ENCODE assay signal across 8 mouse cellular contexts in the genomic region with DNA sequence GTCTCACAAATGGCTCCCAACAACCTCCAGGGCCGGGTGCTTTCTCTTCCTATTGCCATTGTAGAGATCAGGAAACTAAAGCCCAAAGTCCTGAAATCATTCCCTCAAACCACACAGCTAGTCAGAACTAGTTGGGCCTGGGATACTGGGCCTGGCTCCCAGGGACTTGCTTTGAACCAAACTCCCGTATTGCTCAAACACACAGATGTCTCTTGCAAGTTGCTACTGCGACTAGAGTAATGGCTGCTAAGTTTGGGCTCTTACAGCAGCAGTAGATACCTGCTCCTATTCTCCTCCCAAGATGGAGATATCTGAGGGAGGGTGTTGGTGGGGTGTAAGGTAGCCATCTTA. TPM values are rescaled to one million over a fixed set of nuclear protein-coding genes. Genes with fewer than 3 reads are reported as not detected.
A peak's percentile ranks its signal among the peaks of the same experiment; 100 is the strongest.
DNase-seq lines count a peak whose midpoint lies in the region; ATAC-seq and TF ChIP-seq lines count a peak whose summit lies in the region.
"Had no signal": no experiment of that assay in that cellular context is flagged by ENCODE, and none has a peak within 500 bp of the region (broad histone marks: within the 10 kb centered on the region; RNA-seq: fewer than 3 reads in every experiment).

No protein-coding gene starts in this region.

- H3K36me3 ChIP-seq in intestine, embryonic 14.5 days (ENCODE audit: control insufficient read depth, insufficient read depth, low read length), result peaks cover 9% of the 10 kb centered on the region; the same call in 1 of the 2 replicates
- H3K36me3 ChIP-seq in intestine, postnatal 0 days (ENCODE audit: control insufficient read depth, insufficient read depth), result no peaks in the 10 kb centered on the region; the same call in 1 of the 2 replicates
- H3K36me3 ChIP-seq in E14TG2a.4 (ENCODE audit: insufficient read depth, low read length), result peaks cover 76% of the 10 kb centered on the region
- no peaks in the 10 kb centered on the region for H3K36me3 ChIP-seq in embryonic facial prominence, embryonic 11.5 days (replicated peaks; ENCODE audit: control insufficient read depth, insufficient read depth, low read depth, low read length)
- no peaks in the 10 kb centered on the region for H3K36me3 ChIP-seq in limb, embryonic 14.5 days (ENCODE audit: control insufficient read depth, insufficient read depth, low read length)

- H3K4me1 ChIP-seq in intestine, embryonic 14.5 days (replicated peaks; ENCODE audit: control insufficient read depth, insufficient read depth, low read length), result peaks cover 18% of the 10 kb centered on the region
- H3K4me1 ChIP-seq in intestine, postnatal 0 days (replicated peaks; ENCODE audit: control insufficient read depth, insufficient read depth, low read length), result no peaks in the 10 kb centered on the region
- H3K4me1 ChIP-seq in E14TG2a.4 (replicated peaks; ENCODE audit: low read depth, low read length), result peaks cover 47% of the 10 kb centered on the region
- peaks cover 3% of the 10 kb centered on the region for H3K4me1 ChIP-seq in embryonic facial prominence, embryonic 11.5 days (ENCODE audit: control insufficient read depth, insufficient read depth, low read length)
- peaks cover 28% of the 10 kb centered on the region for H3K4me1 ChIP-seq in limb, embryonic 14.5 days (ENCODE audit: control insufficient read depth, insufficient read depth, low read length)

- H3K9ac ChIP-seq in intestine, embryonic 14.5 days (ENCODE audit: low read length), result no peak overlapping the region
- H3K9ac ChIP-seq in intestine, postnatal 0 days (ENCODE audit: low read depth, low read length), result no peak overlapping the region
- no peak overlapping the region for H3K9ac ChIP-seq in embryonic facial prominence, embryonic 11.5 days (replicated peaks; ENCODE audit: low read length)
- no peak overlapping the region for H3K9ac ChIP-seq in limb, embryonic 14.5 days (ENCODE audit: low read depth, low read length, severe bottlenecking)

- no peak for TF ChIP-seq CTCF in intestine, postnatal 0 days (IDR thresholded peaks at IDR 0.05; ENCODE audit: low read depth)
- no peak for TF ChIP-seq CTCF in E14TG2a.4 (conservative IDR thresholded peaks at IDR 0.05; ENCODE audit: low read length)

- DNase-seq in intestine, embryonic 14.5 days (ENCODE audit: low spot score), result no peak
- DNase-seq in embryonic facial prominence, embryonic 11.5 days (ENCODE audit: low spot score), result no peak
- DNase-seq in limb, embryonic 14.5 days (ENCODE audit: low spot score), result no peak
- DNase-seq in ovary, postnatal 36 days (ENCODE audit: low spot score), result no peak
- no peak for DNase-seq in layer of hippocampus, postnatal 25 days (ENCODE audit: extremely low spot score in 1 of 2, low spot score in 1 of 2)

- H3K4me3 ChIP-seq in intestine, embryonic 14.5 days (ENCODE audit: low read depth, low read length), result no peak overlapping the region
- no peak overlapping the region for H3K4me3 ChIP-seq in intestine, postnatal 0 days (ENCODE audit: low read depth, low read length)
- H3K4me3 ChIP-seq in E14TG2a.4 (replicated peaks; ENCODE audit: low read length), result 0 out of 2 replicates have a peak overlapping the region, but pooled peaks have one; percentile 3
- H3K4me3 ChIP-seq in embryonic facial prominence, embryonic 11.5 days (ENCODE audit: low read depth, low read length), result no peak overlapping the region
- H3K4me3 ChIP-seq in limb, embryonic 14.5 days (replicated peaks; ENCODE audit: low read length), result no peak overlapping the region

- H3K9me3 ChIP-seq in intestine, embryonic 14.5 days (ENCODE audit: control insufficient read depth, low read length), result no peaks in the 10 kb centered on the region
- no peaks in the 10 kb centered on the region for H3K9me3 ChIP-seq in intestine, postnatal 0 days (ENCODE audit: control insufficient read depth)
- H3K9me3 ChIP-seq in E14TG2a.4 (ENCODE audit: low read length), result no peaks in the 10 kb centered on the region
- no peaks in the 10 kb centered on the region for H3K9me3 ChIP-seq in embryonic facial prominence, embryonic 11.5 days (replicated peaks; ENCODE audit: control insufficient read depth, low read length)
- no peaks in the 10 kb centered on the region for H3K9me3 ChIP-seq in limb, embryonic 14.5 days (ENCODE audit: control insufficient read depth, low read length)

- no peak for ATAC-seq in intestine, embryonic 14.5 days (replicated peaks; ENCODE audit: low FRiP score, low TSS enrichment, low read depth)
- no peak for ATAC-seq in intestine, postnatal 0 days
- ATAC-seq in embryonic facial prominence, embryonic 11.5 days (replicated peaks; ENCODE audit: insufficient number of reproducible peaks, low FRiP score, low TSS enrichment, low read depth), result no peak
- no peak for ATAC-seq in limb, embryonic 14.5 days (ENCODE audit: low FRiP score, low read depth)
- ATAC-seq: forebrain, embryonic 16.5 days had no signal

- TF ChIP-seq POLR2A in limb, embryonic 14.5 days (IDR thresholded peaks at IDR 0.05; ENCODE audit: borderline replicate concordance, extremely low read depth, insufficient read depth, insufficient read length), result no peak

- H3K27me3 ChIP-seq in intestine, embryonic 14.5 days (replicated peaks; ENCODE audit: control insufficient read depth, insufficient read depth, low read length), result no peaks in the 10 kb centered on the region
- H3K27me3 ChIP-seq in intestine, postnatal 0 days (replicated peaks; ENCODE audit: control insufficient read depth, insufficient read depth, low read length), result no peaks in the 10 kb centered on the region
- no peaks in the 10 kb centered on the region for H3K27me3 ChIP-seq in E14TG2a.4 (ENCODE audit: insufficient read depth, low read length)
- H3K27me3 ChIP-seq in embryonic facial prominence, embryonic 11.5 days (ENCODE audit: control insufficient read depth, insufficient read depth, low read length), result no peaks in the 10 kb centered on the region
- no peaks in the 10 kb centered on the region for H3K27me3 ChIP-seq in limb, embryonic 14.5 days (ENCODE audit: control insufficient read depth, insufficient read depth, low read length)

- H3K4me2 ChIP-seq in intestine, embryonic 14.5 days (ENCODE audit: low read length), result no peak overlapping the region
- no peak overlapping the region for H3K4me2 ChIP-seq in intestine, postnatal 0 days (replicated peaks; ENCODE audit: low read depth)
- H3K4me2 ChIP-seq in embryonic facial prominence, embryonic 11.5 days (ENCODE audit: low read depth, low read length), result no peak overlapping the region
- H3K4me2 ChIP-seq in limb, embryonic 14.5 days (replicated peaks; ENCODE audit: low read depth, low read length, severe bottlenecking), result no peak overlapping the region

- H3K27ac ChIP-seq in intestine, embryonic 14.5 days (ENCODE audit: low read depth), result peak overlapping the region; percentile 78
- H3K27ac ChIP-seq in intestine, postnatal 0 days (ENCODE audit: low read depth, low read length), result no peak overlapping the region; the same call in 1 of the 2 replicates
- peak overlapping the region; percentile 66 for H3K27ac ChIP-seq in embryonic facial prominence, embryonic 11.5 days (replicated peaks; ENCODE audit: low read depth, low read length)
- 0 out of 2 replicates have a peak overlapping the region, but pooled peaks have one; percentile 35 for H3K27ac ChIP-seq in limb, embryonic 14.5 days (replicated peaks; ENCODE audit: low read depth, low read length)

- WGBS in intestine, embryonic 14.5 days, result 79% methylated on average over 3 of the region's 3 CpGs
- WGBS in intestine, postnatal 0 days, result 72% methylated on average over 3 of the region's 3 CpGs
- 80% methylated on average over 3 of the region's 3 CpGs for WGBS in embryonic facial prominence, embryonic 11.5 days
- WGBS in limb, embryonic 14.5 days, result 81% methylated on average over 3 of the region's 3 CpGs

RNA-seq across cellular contexts. Expression of a gene that starts 9.0 kb away (rescaled TPM):
- 59.5 and 61.4 TPM in 2 replicates for polyA plus RNA-seq in intestine, embryonic 14.5 days (2014; fragmentation: Nextera tagmentation; extraction: Ambion mirVana)
- 32.2 and 34.1 TPM in 2 replicates for polyA plus RNA-seq in intestine, postnatal 0 days (2015; fragmentation: Nextera tagmentation; extraction: Ambion mirVana)
- polyA plus RNA-seq in embryonic facial prominence, embryonic 11.5 days (2014; fragmentation: Nextera tagmentation; extraction: Ambion mirVana), result 19.2 and 22.6 TPM in 2 replicates
- 61.4 and 91.8 TPM in 2 replicates for polyA plus RNA-seq in limb, embryonic 14.5 days (2012; rRNA removed)
- polyA plus RNA-seq in limb, embryonic 14.5 days (2014; fragmentation: Nextera tagmentation; extraction: Ambion mirVana), result 49.3 and 52.2 TPM in 2 replicates
- 10 to 100 TPM; 17.4 to 24.2 TPM for total RNA-seq in layer of hippocampus, postnatal 25 days (2021)

RNA-seq across cellular contexts. Expression of a gene that starts 33.8 kb away (rescaled TPM):
- polyA plus RNA-seq in intestine, embryonic 14.5 days (2014; fragmentation: Nextera tagmentation; extraction: Ambion mirVana), result 22.8 and 24.6 TPM in 2 replicates
- polyA plus RNA-seq in intestine, postnatal 0 days (2015; fragmentation: Nextera tagmentation; extraction: Ambion mirVana), result 10.5 and 12.1 TPM in 2 replicates
- 13.7 and 16.6 TPM in 2 replicates for polyA plus RNA-seq in embryonic facial prominence, embryonic 11.5 days (2014; fragmentation: Nextera tagmentation; extraction: Ambion mirVana)
- 25.5 and 26.7 TPM in 2 replicates for polyA plus RNA-seq in limb, embryonic 14.5 days (2012; rRNA removed)
- 44.1 and 56.2 TPM in 2 replicates for polyA plus RNA-seq in limb, embryonic 14.5 days (2014; fragmentation: Nextera tagmentation; extraction: Ambion mirVana)
- 100 to 1,000 TPM; 127 to 140 TPM for total RNA-seq in layer of hippocampus, postnatal 25 days (2021)

RNA-seq across cellular contexts. Expression of a gene that starts 48.6 kb away (rescaled TPM):
- 32.9 and 35.6 TPM in 2 replicates for polyA plus RNA-seq in intestine, embryonic 14.5 days (2014; fragmentation: Nextera tagmentation; extraction: Ambion mirVana)
- 12.4 and 15.2 TPM in 2 replicates for polyA plus RNA-seq in intestine, postnatal 0 days (2015; fragmentation: Nextera tagmentation; extraction: Ambion mirVana)
- polyA plus RNA-seq in embryonic facial prominence, embryonic 11.5 days (2014; fragmentation: Nextera tagmentation; extraction: Ambion mirVana), result 15.6 and 16.3 TPM in 2 replicates
- 75.7 and 101 TPM in 2 replicates for polyA plus RNA-seq in limb, embryonic 14.5 days (2012; rRNA removed)
- 30.7 and 33.4 TPM in 2 replicates for polyA plus RNA-seq in limb, embryonic 14.5 days (2014; fragmentation: Nextera tagmentation; extraction: Ambion mirVana)
- total RNA-seq in layer of hippocampus, postnatal 25 days (2021), result 10 to 100 TPM in 1 of 2 experiments, 1 to 10 TPM in 1; 8.4 to 10.7 TPM

RNA-seq across cellular contexts. Expression of a gene that starts 55.9 kb away (rescaled TPM):
- 5.7 and 6.9 TPM in 2 replicates for polyA plus RNA-seq in intestine, embryonic 14.5 days (2014; fragmentation: Nextera tagmentation; extraction: Ambion mirVana)
- polyA plus RNA-seq in intestine, postnatal 0 days (2015; fragmentation: Nextera tagmentation; extraction: Ambion mirVana), result 8.3 and 9.1 TPM in 2 replicates
- 6.3 and 6.8 TPM in 2 replicates for polyA plus RNA-seq in embryonic facial prominence, embryonic 11.5 days (2014; fragmentation: Nextera tagmentation; extraction: Ambion mirVana)
- polyA plus RNA-seq in limb, embryonic 14.5 days (2012; rRNA removed), result 39.2 and 52.9 TPM in 2 replicates
- polyA plus RNA-seq in limb, embryonic 14.5 days (2014; fragmentation: Nextera tagmentation; extraction: Ambion mirVana), result 10.7 and 11.7 TPM in 2 replicates
- total RNA-seq in layer of hippocampus, postnatal 25 days (2021), result 100 to 1,000 TPM; 105 to 124 TPM

RNA-seq across cellular contexts. Expression of a gene that starts 57.5 kb away (rescaled TPM):
- 83.8 and 85.2 TPM in 2 replicates for polyA plus RNA-seq in intestine, embryonic 14.5 days (2014; fragmentation: Nextera tagmentation; extraction: Ambion mirVana)
- polyA plus RNA-seq in intestine, postnatal 0 days (2015; fragmentation: Nextera tagmentation; extraction: Ambion mirVana), result 54.0 and 62.2 TPM in 2 replicates
- 79.2 and 89.8 TPM in 2 replicates for polyA plus RNA-seq in embryonic facial prominence, embryonic 11.5 days (2014; fragmentation: Nextera tagmentation; extraction: Ambion mirVana)
- polyA plus RNA-seq in limb, embryonic 14.5 days (2012; rRNA removed), result 211 and 240 TPM in 2 replicates
- 84.7 and 87.1 TPM in 2 replicates for polyA plus RNA-seq in limb, embryonic 14.5 days (2014; fragmentation: Nextera tagmentation; extraction: Ambion mirVana)
- 100 to 1,000 TPM in 1 of 2 experiments, 10 to 100 TPM in 1; 96.0 to 106 TPM for total RNA-seq in layer of hippocampus, postnatal 25 days (2021)
